Mouse (Mus musculus): ENCODE data around the gene Oasl2.

DNA sequence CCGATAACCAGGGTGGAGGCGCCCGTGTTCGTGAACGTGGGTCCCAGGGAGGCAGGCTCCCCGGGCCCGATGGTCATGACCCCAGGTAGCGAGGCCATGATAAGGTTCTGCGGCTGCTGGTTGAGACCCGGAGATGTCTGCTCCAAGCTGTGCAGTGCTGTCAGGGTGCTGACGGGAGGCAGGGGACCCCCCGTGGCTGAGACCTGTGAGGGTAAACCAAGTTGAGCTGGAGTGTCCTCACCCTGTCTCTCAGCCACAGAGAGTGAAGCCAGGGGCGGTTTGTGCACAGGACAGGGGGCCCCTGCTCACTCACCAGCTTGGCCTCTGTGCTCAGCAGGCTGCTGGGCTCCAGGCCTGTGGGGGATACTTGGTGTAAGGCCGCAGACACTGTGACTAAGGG, 56.6 kb downstream of the Oasl2 start:
- no peak for TF ChIP-seq EP300 (IDR thresholded peaks at IDR 0.05; ENCODE audit: low read depth)
- no peak for TF ChIP-seq CTCF (IDR thresholded peaks at IDR 0.05; ENCODE audit: low read depth)

All from liver, embryonic 14.5 days (tissue).